Mouse (Mus musculus): ENCODE measurements at regions not wholly inside any gene's neighbourhood (a gene's known extent, or its start where the extent isn't known, plus 50 kb on each side); places are given as distances from the start of the nearest gene placed in this dataset.
"Not testable (repeated sequence)": the region's sequence is repeated elsewhere in the genome, so short reads cannot be mapped to it uniquely, and the experiment has no call there.

- DNase-seq (ENCODE audit: low read depth, low spot score) = no peak
Observed at GRCm38 (mm10) chr3:153144217-153144616, 162.2 kb upstream of the St6galnac5 start.

GRCm38 (mm10) chr3:153140985-153141384 lies 158.9 kb upstream of the St6galnac5 start:
- DNase-seq (ENCODE audit: low read depth, low spot score) = no peak

- DNase-seq (ENCODE audit: low read depth, low spot score) = no peak
Observed at GRCm38 (mm10) chr3:153125335-153125734, 143.3 kb upstream of the St6galnac5 start.

- DNase-seq (ENCODE audit: low read depth, low spot score) = no peak
Observed at GRCm38 (mm10) chr3:153121934-153122333, 139.9 kb upstream of the St6galnac5 start.

DNA sequence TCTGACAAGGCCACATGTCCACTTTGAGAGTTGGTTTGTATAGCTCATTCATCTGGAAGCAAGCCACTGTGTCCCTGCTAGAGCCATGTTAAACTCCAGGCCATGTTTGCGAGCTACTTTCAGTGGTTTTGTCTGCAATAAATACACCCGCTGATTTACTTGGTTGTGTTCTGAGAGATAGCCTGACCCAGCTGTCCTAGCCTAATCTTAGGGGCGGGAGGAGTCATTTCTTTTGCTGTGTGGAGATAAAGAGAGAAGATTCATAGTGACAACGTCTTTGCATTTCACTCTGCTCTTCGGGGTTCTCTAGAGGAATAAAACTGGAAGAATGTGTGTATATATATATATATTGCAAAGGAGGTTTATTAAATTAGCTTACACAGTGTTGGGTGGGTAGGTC lies 137.1 kb upstream of the St6galnac5 start:
- DNase-seq (ENCODE audit: low read depth, low spot score) = no peak

DNA sequence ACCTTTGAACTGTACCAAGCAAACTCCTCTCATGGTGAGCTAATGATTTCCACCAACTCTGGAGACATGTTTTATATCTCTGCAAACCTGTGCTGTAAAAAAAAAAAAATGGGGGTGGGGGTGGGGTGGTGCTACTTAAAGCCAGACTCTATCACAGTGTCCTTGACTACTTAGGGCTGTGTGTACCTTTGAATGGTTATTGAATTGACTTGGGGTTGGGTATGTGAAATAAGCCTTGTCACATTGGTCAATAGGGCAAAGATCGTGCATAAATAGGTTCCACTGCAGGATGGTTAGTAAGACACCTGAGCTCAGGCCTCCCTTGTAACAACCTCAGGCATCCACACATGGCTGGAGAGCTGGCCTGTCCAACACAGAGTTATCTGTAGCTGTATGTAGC lies 136.6 kb upstream of the St6galnac5 start:
- DNase-seq (ENCODE audit: low read depth, low spot score) = no peak

DNA sequence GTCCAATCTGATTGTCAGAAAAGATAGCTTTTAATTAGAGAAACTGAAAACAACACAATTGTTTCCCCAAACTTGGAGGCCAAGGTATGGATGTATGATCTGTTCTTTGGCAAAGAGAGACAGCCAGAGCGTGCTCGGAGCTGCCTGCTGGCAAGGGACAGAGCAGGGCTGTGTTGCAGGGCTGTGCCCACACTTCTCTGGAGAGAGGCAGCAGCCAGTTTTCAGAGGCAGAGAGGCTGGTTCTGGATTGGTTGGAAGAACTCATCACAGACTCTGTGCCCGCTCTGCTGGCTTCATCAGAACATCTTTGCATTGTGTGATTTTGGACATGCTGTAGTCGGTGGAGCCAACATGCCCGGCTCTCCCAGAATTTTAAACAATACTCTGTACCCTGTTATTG lies 123.5 kb upstream of the St6galnac5 start:
- no peak for DNase-seq (ENCODE audit: low read depth, low spot score)

DNA sequence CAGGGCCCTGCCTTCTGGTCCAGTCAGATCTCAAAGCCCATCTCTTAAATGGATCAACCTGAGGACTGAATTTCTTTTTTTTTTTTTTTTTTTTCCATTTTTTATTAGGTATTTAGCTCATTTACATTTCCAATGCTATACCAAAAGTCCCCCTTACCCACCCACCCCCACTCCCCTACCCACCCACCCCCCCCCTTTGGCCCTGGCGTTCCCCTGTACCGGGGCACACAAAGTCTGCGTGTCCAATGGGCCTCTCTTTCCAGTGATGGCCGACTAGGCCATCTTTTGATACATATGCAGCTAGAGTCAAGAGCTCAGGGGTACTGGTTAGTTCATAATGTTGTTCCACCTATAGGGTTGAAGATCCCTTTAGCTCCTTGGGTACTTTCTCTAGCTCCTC lies 108.5 kb upstream of the St6galnac5 start:
- not testable (repeated sequence) for DNase-seq (ENCODE audit: low read depth, low spot score)

DNA sequence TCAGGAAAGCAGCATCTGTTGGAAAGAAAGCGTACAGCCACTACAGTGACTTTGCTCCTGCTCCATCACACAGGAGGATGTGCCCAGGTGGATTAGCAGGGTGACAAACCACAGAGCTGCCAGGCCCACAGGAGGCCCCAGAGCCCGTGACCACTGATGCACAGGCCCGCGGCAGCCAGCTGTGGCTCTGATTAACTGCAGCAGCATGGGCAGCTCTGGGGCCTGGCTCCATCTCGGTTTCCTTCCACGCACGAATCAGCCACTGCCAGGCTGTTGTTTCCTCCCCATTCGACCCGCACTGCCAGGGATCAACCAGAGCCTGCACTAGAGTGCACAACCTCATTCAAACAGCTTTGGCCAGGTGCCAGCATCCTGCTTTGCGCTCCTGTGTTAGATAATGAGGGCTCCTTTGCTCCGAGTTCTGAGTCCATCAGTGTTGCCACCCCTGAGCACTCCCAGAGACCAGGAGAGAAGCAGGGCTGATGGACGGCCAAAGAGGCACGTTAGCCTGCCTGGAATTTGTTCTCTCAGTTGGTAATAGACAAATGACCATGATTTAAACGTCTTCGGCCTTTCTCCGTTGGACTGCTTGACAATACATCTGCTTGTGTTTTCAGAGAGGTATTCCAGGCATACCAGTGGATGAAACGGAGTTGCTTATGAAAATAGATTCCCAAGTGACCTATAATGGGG lies 103.2 kb upstream of the St6galnac5 start:
- no peak for DNase-seq (ENCODE audit: low read depth, low spot score)

DNA sequence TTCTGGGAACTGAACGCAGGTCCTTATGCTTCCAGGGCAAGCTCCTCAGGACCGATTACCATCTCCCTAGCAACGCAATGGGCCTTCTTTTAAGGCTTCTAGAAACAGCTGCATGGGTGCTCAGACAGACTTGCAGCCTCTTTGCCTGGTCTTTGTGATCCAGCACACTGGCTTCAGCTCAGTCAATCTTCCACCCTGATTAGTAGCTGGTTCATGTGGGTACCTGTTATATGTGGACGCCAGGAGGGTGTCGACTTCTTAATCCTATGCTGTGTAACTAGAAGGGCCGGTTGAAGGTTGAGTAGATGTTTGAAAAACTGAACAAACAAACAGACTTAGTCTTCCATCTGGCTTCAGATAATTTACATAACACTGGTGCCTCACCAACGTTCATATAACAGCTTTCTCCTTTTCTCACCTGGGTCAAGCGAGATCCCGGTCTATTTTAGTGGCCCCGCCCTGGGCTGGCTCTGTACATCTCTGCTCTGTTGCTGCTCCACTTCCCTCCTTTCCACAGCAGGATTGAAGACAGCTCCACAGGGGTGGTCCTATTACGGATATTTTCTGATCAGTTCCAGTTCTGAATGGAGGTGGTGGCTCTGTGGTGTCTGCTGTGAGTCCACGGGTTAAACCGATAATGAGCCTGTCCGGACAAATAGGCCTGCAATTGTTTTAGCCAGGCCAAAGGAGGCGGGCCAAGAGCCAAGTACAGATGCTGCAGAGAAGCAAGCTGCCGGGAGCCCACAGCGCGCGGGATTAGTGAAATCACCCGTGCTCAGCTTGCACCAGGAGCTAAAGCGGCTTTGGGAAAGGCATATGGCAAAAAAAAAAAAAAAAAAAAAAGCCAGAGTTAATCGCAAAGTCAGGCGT lies 102.4 kb upstream of the St6galnac5 start:
- no peak for DNase-seq (ENCODE audit: low read depth, low spot score)

DNA sequence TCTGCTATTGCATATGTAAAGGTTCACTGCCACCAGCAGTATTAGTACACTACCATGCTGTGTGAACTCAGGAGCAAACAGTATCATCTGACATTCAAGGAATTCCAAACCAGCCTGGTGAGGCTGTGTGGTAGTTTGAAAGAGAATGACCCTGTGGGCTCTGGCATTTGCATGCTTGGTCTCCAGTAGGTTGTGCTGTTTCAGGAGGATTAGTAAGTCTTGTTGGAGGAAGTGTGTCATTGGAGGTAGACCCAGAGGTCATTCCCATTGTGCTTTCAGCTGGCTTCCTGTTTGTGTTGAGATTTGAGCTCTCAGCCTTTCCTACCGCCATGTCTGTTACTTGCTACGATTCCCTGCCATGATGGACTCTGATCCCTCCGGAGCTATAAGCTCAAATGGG lies 98.3 kb upstream of the St6galnac5 start:
- no peak for DNase-seq (ENCODE audit: low read depth, low spot score)

- DNase-seq (ENCODE audit: low read depth, low spot score) = no peak
Observed at GRCm38 (mm10) chr3:153077846-153078703, 96.0 kb upstream of the St6galnac5 start.

- no peak for DNase-seq (ENCODE audit: low read depth, low spot score)
Observed at GRCm38 (mm10) chr3:153072200-153072919, 90.3 kb upstream of the St6galnac5 start.

DNA sequence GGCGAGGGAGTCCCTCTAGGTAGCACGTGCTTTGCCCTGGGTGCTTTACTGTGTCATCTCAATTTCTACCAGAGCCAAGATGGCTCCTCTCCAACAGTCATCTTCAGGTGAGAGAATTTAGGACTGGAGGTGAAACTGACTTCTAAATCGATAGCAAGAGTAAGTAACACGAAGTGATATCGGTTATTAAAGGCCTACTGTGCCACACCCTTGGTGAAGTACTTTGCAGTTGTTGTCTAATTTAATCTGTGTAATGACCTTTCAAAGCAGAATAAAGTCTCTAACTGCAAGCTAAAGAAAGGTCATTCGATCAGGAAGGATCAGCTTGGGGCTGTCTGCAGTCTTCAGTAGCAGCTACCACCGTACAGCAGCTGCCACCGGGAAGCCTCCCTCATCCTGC lies 89.5 kb upstream of the St6galnac5 start:
- no peak for DNase-seq (ENCODE audit: low read depth, low spot score)

DNA sequence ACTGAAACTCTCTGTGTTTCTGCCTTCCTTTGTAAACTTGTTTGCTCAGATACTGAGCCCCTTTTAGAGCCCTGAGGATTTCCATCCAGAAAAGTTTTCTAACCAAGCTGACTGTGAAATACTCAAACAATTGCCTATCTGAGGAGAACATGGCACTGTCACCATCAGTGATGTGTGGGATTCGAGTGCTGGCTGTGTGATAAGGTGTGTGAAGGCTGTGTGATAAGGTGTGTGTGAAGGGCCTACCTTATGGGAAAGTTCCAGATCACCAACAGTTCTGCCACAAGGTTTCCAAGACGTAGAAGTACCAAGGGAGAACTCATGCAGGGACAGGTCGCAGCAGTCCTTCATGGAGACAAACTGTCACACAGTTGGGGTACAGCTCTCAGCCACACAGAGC lies 89.1 kb upstream of the St6galnac5 start:
- DNase-seq (ENCODE audit: low read depth, low spot score) = peak; percentile 5

GRCm38 (mm10) chr3:153065890-153066289 lies 83.8 kb upstream of the St6galnac5 start:
- DNase-seq (ENCODE audit: low read depth, low spot score) = no peak

- DNase-seq (ENCODE audit: low read depth, low spot score) = no peak
Observed at GRCm38 (mm10) chr3:153053163-153053562, 71.1 kb upstream of the St6galnac5 start.

GRCm38 (mm10) chr3:153051566-153051965 lies 69.5 kb upstream of the St6galnac5 start:
- no peak for DNase-seq (ENCODE audit: low read depth, low spot score)

DNA sequence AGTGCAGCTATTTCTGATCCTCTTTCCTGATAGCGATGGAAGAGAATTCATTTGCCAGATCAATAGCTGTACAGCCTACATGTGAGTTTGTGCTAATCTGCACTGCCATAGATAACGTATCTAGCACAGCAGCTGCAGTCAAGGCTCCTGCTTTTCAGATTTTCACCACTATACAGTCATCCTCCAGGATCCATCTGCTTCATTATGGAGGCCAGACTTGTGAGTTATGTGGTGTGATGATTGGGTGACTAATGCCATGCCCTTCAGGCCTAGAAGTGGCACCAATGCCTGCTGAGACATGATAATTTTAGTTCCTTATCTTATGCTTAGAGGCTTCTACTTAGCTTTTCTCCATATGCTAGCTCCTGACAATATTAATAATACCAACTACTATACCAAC lies 63.3 kb upstream of the St6galnac5 start:
- DNase-seq (ENCODE audit: low read depth, low spot score) = no peak

DNA sequence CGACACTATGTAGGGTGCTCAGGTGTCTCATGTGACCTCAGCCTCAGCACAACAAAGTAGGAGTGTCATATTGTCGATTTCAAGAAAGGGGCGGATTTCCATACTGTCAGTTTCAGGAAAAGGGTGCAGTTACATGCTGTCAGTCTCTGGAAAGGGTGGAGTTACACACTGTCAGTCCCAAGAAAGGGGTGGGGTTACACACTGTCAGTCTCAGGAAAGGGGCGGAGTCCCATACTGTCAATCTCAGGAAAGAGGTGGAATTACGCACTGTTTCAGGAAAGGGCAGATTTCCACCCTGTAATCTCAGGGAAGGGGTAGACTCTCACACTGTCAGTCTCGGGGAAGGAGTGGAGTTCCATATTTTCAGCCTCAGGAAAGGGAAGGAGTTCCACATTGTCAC lies 51.9 kb upstream of the St6galnac5 start:
- DNase-seq (ENCODE audit: low read depth, low spot score) = no peak
